Mouse (Mus musculus) heart, adult 18-20 months (tissue): ENCODE data around the gene Uox. TPM values are rescaled to one million over a fixed set of nuclear protein-coding genes. Genes with fewer than 3 reads are reported as not detected.
A peak's percentile ranks its signal among the peaks of the same experiment; 100 is the strongest.

ENCODE experiments used
- DNase-seq, 2 experiments: peaks; one replicate each; pipeline ENCODE4 v3.0.0; 2021 to 2022; ENCODE audit warnings: mixed read lengths in 1 of 2
- long read RNA-seq, 2 experiments: library from polyadenylated mRNA; stranded (forward); transcript quantifications; one replicate each; pipeline ENCODE4 v2.0.0; 2021
- total RNA-seq, 2 experiments: library from RNA; stranded (reverse); gene quantifications; 2 replicates each; pipeline ENCODE4 v1.2.3; 2021

Gene Uox
- not detected for total RNA-seq
- long read RNA-seq, experiment 1 = 0 reads
- long read RNA-seq, experiment 2, partial matches to known transcripts = 0 of 1 reads
- long read RNA-seq, experiment 2, other reads (novel, unspliced or antisense) = 1 of 1 reads

DNA sequence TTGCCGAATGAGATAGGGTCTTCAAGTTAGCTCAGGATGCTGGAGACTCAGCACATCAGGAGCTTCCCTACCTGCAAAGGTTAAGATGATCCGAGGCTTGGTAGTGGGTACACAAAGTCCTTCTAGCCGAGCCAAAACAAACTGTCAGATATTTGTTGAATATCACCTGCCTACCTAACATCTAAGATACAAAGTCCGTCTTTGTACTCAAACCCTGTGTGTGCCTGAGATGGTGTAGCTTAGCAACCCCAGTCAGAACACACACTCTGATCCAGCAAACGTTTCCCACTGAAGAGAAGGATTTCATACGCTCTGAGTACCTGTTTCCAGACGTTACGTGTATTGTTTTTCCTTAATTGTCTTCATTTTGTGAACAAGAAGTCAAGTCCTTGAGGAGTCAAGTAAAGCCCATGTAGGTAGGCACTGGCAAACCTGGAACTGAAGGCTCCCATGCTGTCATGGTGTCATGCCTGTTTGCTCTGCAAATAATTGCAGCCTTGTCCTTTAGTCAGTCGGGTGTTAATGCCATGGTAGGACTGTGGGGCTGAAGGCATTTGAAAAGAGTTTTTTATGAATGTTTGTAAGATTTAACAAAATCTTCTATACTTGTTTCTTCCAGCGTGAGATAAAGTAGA is at the start of gene Uox:
Gene Uox (plus strand): TSS at position 279 of the 635 bp plus-strand sequence.
- DNase-seq = no peak

GRCm38 (mm10) chr3:146520798-146521651 is 49.2 kb upstream of the Uox start, which contains the start of gene Rpf1:
Gene Rpf1 (minus strand): TSS chr3:146521429.
- DNase-seq = peak; percentile 94

GRCm38 (mm10) chr3:146521652-146522020 is 48.6 kb upstream of the Uox start:
- DNase-seq = no peak

DNA sequence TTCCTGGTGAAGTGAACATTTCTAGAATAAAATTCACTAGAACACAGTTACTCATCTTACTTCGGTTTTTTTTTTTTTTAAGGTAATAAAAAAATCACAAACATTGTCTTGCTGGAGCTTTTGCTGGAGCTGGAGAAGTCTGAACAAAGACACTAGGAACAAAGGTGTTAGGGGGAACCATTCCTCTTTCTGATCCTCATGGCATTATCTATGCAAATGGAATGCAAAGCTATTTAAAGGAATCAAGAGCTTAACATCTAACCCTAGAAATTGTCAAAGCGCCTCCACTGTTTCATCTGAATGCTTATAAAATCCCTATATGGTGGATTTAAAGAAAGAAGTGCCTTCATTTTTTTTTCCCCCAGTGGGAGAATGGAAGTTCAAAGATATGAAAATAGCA is 41.9 kb upstream of the Uox start:
- no peak for DNase-seq

DNA sequence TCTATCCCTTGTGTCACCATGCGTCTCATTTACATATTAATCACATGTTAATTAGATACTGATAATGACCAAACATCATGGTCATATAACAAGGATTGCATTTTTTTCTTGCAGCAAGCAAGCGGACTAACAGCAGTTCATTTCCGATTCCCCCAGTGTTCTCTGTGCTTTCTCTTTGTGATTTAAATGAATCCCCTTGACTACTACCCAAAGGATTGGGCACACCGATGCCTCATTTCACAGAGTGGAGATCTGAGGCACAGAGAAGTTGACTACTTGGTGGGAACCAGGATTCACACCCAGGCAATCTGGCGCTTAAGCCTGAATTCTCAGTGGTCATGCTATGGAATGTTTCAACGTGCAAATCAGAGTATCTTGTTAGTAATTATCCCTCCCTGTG is 35.2 kb upstream of the Uox start:
- DNase-seq = no peak

DNA sequence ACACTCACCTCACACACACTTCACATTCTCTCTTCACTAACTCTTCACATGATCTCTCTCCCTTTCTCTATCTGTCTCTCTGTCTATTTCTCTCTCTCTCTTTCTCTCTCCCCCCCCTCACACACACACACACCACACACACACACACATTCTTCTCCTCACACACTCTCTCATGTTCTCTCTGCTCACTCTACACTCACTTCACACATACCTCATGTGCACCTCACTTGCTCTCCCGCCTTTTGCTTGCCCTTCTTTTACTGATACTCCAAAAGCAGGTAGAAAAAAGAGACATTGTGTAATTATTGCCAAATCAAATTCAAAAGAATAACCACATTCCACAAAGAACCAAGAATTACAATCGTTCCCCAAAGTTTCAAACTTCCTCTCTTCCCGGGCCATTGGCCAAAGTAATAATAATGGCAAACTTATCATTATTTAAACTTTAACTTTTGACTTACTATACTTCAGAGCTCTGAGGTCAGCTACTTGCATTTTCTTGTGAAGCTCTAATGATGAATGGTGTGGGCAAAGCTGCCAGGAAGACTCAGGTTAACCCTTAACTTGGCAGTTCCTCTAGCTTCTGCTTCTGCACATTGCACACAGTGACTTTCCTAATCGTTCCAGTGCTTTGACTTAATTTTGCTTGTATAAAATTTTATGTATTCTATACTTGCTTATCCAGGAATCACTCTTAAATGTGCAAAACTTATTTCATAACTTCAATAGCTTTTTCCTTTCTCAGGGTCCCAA is 29.5 kb upstream of the Uox start:
- no peak for DNase-seq

GRCm38 (mm10) chr3:146543632-146544031 is 26.6 kb upstream of the Uox start:
- DNase-seq = no peak

DNA sequence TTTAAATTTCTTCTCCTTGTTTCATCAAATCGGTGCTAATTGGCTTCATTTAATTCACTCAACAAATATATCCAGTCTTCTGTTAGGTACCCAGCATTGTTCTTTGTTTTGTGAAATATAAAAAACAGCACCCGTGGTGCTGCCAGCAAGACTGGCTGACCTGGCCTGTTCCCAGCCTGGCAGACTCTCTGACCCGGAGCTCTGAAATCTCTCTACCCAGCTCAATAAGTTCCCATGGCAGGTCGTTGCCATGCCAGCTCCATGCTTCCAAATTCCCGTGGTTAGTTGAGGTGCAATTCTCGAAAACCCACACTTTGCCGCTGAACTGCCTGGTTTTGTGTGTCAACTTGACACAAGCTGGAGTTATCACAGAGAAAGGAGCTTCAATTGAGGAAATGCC is 15.4 kb upstream of the Uox start:
- DNase-seq = no peak

DNA sequence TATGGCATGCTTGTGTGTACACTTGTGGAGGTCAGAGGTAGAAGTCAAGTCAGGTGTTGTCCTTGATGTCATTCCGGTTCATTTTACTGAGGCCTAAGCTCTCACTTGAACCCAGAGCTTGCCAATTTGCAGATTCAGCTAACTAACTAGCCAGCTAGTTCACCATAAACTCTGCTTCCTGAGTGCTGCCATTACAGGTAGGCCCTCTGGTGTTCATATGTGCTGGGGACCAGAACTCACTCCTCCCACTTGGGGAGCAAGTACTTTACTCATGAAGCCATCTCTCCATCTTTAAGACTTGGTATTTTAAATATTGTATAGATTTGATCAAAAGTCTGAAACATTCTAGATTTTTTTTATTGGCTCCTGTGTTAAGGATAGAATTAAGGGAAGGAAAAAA is 13.7 kb upstream of the Uox start:
- no peak for DNase-seq

- no peak for DNase-seq
Observed at GRCm38 (mm10) chr3:146557507-146557906, 12.7 kb upstream of the Uox start.

DNA sequence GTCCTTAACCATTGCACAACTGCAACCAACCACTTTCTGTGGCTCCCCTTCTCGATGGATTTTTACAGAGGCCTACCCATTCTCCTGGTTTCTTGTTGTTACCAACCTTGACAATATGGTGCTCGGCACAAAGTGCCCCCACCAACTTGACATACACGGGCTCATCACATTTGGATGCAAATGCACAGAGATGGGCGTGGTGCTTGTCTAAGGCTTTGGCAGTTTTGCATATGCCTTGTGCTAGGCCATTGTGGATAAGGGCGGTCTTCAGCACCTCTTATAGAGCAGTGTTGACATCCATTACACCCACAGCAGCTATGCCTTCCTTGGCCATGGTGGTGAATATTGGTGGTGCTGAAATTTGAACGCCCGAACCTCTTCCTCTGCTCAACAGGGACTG is 7.3 kb upstream of the Uox start:
- DNase-seq = no peak

GRCm38 (mm10) chr3:146564268-146565064 is 5.8 kb upstream of the Uox start:
- peak; percentile 48 to 92 for DNase-seq

DNA sequence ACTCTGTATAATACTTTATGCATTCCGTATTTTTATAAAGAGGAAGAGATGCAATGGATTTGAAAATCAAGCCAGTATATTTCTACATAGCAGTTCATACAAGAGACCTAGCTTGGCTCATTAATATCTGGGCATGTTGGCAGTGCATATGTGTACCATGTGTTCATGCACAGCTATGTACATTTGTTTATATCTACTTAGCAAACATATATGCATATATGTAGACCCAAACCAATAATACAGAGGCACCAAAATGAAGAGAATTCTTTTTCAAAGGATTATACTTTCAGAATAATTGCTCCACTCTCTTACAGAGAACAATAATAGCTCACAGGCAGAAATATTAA is 5.2 kb upstream of the Uox start:
- DNase-seq = no peak

- DNase-seq = no peak
Observed at GRCm38 (mm10) chr3:146567366-146567765, 2.9 kb upstream of the Uox start.

- DNase-seq = peak in 1 of 2 experiments; percentile 9
Observed at GRCm38 (mm10) chr3:146567884-146568530, 2.2 kb upstream of the Uox start.

DNA sequence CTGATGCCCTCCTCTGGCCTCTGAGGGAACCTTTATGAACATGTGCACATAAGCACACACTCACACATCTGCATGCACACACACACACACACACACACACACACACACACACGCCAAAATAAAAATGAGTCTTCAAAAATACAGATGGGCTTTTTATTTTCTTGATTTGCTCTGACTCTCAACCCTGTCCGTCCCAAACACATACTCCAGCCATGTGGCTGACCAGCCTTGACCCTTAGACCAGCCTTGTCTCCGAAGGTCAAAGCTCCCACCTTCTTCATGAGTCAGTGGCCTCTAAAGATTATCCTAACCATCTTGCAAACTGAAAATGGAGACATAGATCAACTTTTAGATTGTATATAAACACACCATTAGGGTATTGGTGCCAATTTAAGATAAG is 632 bp upstream of the Uox start:
- no peak for DNase-seq

DNA sequence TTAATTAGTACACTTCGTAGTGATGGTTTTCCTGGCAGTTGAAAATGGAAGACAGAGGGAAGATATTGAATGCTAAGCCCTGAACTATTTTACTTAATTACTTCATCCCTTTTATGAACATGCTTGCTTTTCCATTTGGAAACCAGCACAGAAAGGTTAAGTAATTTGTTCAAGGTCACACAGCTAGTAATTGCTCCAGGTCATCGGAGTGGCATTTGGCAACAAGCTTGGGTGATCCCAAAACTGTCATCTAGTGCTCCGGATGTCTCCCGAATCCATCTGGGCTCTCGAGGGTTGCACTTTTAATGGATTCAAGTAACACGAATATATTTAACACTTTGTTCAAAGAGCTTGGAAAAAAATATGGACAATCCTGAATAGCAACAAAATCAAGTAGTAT is 713 bp downstream of the Uox start:
- DNase-seq = no peak

DNA sequence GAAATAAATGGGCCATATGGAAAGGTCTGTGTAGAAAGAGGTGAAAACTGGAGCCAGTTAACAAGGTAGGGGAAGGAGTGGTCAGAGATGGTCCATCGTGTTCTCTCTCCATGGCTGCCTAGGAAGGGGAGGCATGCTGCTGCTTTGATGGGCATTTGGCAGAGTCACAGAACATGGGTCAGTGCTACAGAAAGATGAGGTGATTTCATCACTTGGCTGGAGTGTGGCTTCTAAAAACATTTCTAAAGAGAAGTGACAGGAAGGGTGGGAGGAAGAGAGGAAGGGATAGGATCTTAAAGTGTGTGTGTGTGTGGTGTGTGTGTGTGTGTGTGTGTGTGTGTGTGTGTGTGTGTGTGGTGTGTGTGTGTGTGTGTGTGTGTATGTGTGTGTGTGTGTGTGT is 1.1 kb downstream of the Uox start:
- no peak for DNase-seq

- no peak for DNase-seq
Observed at GRCm38 (mm10) chr3:146577591-146577990, 7.4 kb downstream of the Uox start.

DNA sequence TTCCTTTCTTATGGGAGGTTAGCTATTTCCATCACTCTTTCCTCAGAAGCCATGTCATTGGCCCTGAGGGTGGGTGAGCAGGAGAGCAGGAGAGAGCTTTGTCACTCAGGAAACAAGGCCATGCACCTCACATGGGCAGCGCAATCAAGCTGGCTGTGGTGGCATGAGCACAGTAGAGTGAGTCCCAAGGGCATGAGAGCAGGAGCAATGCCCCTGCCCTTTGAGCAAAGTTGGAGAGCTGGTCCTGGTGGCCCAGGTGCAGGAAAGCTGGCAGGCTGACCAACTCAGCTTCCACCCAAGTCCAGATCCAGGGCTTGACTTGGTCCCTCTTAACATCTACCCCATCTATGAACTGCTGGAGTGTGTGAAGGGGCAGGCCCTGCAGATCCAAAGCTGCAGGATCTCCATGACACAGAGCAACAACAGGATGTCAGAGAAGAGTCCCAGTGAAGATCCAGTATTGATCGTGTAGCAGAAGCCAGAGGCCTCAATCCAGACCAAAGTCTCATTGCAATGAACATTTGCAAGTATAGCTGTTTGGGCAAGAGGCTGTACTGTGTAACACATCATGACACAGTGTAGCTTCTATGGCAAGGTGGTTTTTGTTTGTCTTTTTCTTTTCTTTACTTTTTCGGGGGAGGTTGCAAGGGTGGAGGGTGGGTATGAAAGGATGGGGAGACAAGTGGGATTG is 10.0 kb downstream of the Uox start:
- no peak for DNase-seq

GRCm38 (mm10) chr3:146583478-146583877 is 13.3 kb downstream of the Uox start:
- no peak for DNase-seq
